Mouse (Mus musculus): Measurements from ENCODE around the gene Lyrm9.

Gene Lyrm9

DNA sequence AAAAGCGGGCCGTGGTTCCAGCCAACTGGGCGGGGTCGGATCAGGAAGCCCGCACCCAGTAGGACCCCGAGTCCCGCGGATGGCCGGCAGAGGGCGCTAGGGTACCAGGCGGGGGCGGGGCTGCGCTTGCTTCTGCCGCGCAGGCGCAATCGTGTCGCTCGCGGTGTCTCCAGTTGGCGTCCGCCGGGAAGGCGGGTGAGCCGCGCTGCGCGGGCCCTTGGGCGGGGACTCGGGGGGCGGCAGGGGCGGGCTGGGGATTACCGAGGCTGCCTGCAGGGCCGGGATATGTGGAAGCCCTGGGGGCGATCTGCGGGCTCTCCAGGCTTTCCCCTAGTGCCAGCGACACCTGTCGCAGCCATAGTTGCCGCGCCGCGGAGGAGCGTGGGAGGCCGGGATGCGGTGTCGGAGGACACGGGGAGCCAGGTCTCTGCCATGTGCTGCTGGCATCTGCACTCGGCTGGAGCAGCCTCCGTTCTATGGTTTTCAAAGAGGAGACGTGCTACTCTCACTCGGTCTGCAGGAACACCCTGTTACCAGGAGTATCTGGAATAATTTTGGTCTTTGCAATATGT lies at the start of gene Lyrm9:
Gene Lyrm9, plus strand, starts transcription at position 143 of the 572 bp plus-strand sequence.
- DNase-seq, result peak; percentile 97

DNA sequence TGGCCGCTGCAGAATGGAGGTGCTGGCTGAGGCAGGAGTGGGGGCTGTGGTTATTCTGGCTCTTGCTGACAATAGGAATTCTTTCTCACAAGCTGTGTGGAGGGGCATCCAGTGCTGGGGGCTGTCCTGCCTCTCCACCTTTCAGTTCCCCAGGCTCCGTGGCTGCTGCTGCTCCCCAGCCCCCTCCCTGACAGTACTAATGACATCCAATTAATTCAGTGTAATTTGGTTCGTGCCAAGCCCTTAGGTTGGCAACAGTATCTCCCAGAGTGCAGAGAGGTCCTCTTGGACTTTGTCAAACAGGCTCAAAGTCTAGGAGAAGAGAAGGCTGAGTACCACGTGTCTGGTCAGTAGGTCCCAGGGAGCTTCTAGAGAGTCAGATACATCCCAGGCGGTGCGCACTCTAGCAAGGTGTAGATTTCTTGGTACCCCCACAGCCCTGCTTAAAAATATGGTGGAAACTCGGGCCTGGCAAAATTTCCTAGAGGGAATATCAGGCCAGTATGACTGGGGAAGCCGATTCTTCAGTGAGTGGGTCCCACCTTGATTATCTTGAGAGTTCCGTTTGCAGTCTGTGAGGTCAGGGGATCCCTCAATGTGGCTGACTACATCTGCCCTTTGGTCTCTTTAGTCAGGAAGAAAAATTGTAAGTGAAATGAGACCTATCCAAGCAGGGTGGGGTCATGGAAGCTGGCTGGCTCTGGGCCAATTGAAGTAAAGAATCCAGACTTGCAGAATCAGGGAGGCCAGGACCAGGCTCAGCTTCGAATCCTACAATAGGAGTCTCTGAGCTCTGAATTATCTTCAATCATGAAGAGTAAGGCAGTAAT lies 48.3 kb upstream of the Lyrm9 start:
- peak; percentile 51 for DNase-seq

DNA sequence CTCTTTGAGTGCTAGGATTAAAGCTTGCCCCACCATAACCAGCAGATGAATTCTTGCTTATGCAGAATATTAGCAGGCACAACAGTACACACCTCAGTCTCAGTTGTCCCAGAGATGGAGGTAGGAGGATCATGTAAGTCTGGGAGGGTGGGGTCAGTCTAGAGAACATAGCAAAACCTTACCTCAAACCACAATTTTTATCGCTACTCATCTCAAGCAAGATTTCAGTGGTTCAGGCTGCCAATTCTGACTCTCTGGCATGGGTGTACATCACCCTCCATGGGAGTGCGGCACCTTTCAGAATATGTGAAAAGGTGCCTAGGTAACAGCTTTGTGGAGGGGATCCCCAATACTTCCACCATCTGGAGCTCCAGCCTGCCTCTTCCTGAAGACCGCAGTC lies 46.4 kb upstream of the Lyrm9 start:
- DNase-seq, result no peak

DNA sequence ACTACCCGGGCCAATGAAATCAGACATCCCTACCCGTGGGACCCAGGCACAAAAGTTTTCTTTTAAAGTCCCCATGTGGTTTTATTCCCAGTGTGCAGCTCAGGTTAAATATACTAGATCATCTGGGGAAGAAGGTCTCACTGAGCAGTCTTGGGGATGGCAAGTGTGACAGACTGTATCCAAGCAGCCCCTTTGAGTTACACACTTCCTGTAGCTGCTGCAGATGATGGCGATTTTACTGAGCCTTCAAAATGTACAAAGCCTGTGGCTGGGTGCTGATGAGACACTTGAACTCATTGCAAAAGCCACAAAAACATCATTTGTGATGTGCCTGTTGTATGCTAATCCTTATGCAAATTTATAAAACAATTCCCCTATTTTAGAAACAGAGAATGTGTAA lies 45.8 kb upstream of the Lyrm9 start:
- no peak for DNase-seq

DNA sequence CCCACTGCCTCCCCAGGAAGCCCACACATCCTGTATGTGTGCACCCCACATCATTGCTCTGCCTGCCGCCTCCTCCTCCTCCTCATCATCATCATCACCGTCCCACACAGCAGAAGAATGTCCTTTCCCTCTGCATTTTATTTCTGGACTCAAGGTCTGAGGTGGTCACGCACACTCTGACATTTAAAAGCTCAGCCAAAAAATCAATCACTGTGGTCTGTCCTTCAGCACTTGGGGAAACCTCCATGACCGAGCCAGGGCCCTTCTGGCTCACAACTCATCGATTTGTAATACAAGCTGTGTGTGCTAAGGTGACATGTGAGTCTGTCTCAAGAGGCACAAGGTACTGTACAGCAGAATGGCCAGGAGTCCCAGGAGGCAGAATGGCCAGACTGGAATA lies 44.1 kb upstream of the Lyrm9 start:
- DNase-seq, result no peak

DNA sequence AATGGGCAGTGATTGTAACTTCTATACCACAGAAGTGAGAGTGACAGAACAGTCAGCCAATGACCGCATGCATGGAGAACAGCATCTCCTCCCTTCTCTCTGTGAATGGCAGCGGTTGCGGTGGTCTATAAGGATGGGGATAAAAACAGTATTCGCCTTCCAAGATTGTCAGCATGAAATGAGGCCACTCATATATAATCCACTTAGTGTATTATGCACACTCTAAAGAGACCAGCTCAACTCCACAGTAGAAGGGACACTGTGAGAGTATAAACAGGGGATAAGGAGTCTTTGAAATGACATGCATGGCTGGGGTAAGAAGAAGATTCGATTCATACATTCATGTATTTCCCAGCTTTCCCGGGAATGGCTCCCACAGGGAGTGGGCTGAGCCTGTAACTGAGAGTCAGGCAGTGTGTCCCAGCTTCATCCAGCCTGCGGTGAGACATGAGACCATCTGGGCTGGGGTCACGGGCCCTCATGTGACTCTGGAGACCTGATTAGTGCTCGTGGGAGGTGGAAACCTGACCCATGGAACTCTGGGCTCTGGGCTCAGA lies 43.5 kb upstream of the Lyrm9 start:
- DNase-seq, result no peak

DNA sequence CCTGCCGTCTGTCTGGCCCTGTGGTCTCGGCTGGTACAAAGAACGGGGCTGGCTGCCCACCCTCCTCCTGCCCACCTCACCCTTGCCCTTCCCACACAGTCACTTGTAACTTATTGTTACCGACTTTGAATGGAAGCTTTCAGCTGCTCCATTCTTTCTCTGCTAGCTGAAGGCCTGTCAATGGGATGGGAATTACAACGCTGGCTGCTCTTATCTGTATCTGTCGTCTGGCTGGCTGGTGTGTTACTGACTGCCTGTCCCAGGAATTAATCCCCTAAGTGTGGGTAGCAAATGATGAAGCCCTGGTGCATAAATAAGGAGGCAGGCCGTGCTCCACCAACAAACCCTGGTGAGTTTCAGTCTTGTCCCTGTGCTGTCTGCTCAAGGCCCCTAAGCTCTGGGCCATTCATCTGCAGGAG lies 40.4 kb upstream of the Lyrm9 start:
- DNase-seq, result no peak

DNA sequence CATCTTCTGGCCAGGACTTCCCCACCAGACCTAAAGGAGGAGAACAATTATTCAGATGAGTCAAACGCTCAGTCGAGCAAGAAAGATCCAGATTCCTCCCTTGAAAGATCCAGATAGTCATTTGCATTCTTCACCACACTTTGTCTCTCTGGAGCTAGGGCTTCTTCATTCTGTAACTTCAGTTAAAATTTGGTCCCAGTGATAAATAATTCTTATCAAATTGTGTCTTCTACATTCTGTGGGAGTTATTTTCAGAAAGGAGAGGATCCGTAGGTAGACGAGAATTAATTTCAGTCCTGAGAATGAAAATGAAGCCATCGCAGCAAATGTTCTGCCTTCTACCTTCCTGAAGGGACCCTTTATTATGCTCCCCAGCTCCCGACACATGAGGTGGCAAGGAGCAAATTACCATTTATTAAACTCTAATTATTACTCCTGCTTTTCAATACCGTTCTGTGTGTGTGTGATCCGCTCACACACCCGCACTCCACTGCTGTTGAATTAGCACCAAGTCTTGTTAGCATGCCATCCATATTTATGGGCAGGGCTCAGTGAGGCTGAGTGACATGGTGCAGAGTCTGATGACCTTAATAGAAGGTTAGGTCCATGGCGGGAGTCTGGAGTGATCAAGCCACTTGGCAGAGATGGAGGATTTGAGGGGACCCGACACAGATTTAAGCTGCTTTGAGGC lies 36.9 kb upstream of the Lyrm9 start:
- DNase-seq, result no peak

DNA sequence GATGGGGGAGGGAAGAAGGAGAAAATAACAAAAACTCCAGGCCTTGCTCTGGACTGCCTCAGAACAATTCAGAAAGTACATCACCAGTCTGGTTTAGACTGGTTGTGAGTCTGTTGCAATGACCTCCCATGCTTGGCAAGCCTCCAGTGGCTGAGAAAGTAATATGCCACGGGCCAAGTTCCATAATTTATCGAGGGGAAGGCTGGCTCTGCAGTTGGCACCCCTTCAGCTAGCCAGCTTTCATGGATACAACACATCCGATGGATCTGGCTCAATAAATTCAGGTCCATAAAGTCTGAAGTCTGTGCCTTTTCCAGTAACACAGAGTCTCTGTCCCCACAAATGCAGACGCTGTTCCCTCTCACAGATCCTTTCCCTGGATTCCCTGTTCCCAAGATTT lies 34.8 kb upstream of the Lyrm9 start:
- DNase-seq, result peak; percentile 87

DNA sequence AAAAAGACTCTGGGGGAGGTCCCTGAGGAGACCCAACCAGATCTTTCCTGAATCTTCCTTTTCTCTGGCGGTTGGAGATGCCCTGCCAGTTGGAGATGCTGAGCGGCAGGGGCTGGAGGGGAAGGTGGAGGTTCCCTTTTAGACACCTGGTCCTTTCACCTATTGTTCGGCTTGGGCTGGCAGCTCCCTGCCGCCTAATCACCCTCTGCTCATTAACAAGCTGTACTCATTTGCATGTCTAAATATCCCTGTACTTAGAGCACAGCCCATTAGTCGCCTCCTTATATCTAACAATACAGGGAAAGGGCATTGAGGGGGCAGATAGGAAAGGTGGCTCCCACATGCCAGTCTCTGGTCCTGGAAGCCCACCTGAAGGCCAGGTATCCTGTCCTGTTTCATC lies 34.3 kb upstream of the Lyrm9 start:
- DNase-seq, result no peak

DNA sequence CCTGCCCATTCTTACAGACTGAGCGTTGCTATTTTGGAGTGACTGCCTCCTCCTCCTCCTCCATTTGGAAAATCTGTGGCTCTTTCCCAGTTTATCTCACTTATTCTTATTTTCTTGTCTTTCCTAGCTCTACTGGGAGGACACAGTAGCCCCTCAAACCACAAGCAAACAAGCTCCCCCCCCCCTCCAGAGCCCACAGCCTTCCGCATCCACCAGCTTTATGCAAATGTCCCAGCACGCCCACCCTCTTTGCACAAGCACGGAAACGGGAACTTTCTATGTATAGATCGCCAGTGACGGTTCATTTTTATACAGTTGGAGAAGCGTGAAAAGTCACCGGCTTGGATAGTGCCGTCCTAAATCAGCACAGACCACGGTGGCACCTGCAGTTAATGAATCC lies 33.9 kb upstream of the Lyrm9 start:
- DNase-seq, result no peak

DNA sequence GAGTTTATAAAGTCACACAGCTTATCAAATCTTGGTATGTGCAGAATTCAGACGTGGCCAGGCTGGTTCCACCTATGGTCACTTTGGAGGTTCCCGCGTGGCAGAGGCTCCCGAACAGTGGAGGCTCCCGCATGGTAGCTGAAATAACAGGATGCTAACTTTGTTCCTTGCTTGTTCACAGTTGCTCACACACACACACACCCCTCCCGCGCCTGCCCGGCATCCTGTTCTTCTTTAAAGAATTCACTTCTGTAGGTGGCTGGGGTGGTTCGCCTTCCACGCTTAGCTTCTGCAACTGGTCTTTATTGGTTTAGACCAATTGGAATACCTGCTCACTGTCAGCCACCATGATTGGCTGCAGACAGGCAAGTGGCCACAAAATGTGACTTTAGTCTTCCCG lies 33.3 kb upstream of the Lyrm9 start:
- no peak for DNase-seq

DNA sequence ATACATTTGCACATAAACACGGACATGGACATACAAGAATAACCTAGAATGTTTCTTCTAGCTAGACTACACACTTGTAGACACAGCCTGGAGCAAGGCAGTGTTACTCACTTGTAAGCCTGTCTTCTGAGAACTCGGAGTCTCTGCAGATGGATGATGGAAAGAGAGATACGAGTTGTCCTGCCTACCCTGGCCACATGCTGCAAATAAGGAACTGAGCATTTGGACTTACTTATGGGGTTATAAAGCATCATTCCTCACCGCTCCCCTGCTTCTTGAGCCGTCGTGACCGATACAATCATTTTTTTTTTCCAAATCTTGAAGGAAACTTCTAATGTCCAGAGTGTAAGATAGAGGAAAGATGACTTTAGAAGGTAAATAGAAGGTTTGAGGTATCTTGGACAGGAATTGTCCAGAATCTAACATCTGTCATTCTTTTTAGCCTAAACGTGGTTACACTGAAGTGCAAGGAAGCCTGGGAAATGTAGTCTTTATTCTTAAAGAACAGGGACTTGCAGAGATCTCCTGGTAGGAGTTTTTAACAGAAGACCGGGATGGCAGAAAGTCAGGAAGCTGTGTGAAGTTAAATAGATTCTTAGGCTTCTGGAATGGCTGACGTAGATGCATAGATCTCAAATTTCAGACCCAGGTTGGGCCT lies 30.2 kb upstream of the Lyrm9 start:
- DNase-seq, result no peak

DNA sequence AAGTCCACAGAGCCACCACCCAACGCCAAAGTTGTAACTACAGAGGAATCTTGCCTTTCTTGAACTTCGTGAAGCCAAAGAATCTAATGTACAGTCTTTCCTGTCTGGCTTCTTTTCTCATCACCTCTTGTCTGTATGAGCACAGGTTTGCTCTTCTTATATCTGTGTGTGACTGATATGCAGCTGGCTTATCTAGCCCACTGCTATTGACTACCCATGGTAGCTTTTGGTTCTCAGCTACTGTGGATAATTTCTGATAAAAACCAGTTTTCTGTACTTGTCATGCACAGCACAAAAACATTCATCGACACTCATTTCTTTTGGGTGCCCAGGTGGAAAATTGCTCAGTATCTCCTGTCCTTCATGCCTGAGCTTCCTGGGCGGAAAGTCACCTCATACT lies 25.3 kb upstream of the Lyrm9 start:
- no peak for DNase-seq

DNA sequence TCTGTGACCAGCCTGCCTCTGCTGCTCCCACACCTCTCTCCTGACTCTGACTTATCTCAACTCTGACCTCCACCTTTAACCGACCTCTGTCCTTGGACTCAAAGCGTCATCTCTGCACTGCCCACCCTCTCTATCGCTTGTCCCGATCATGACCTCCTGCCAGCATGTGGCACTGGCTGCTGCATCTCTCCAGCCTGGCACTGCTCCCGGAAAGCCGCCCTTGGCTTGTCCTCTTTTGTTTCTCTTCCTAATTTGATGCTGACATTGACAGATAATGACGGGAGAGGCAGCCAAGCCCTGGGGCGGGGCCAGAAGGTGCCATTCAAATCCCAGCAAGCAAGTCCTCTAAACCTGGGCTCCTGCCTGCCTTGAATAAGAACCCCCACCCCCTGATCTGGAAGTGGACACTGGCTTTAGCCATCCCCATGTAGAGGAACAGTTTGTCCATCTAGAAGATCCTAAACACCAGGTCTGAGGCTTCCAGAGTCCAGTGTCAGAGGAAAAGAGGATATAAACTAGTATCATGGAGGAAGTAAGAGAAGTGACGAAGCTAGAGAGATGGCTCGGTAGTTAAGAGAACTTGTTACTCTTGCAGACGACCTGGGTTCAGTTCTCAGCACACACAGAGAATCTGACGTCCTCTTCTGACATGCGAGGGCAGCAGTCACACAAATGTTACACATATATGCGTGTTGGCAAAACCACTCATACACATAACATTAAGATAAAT lies 22.6 kb upstream of the Lyrm9 start:
- DNase-seq, result peak; percentile 51

DNA sequence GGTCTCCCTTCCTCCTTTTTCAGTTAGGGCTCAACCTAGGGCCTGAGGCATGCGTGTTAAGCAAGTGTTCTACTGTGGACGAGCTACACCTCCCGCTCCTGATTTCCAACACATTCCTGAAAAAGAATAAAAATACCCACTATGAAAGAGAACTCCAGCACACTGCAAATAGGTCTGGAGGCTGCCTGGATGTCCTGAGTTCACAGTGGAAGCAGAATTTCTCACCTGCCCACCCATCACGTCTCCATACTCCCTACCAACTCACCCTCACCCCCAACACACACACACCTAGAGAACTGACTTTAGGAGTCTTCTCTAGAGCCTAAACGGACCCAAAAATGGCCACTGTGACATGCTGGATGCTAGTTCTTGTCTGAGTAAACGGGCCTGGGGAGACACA lies 21.8 kb upstream of the Lyrm9 start:
- DNase-seq, result no peak

DNA sequence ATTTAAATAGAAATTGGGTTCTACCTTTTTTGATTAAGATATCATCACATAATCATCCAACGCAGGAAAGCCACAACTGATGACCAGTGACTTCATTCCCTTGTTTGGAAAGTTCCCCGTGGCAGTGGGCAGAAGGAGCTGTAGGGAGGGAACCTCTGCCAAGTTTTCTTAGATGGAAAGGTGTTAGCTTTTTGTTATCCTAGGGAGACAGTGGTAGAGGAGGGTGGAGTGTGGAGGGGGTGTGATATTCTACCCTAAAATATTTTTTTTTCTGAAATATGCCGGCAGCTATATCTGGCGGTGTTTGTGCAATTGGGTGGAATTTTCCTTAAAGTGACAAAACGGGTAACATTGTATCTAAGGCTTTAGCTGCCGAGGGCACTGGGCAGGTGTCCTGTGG lies 21.2 kb upstream of the Lyrm9 start:
- DNase-seq, result no peak

DNA sequence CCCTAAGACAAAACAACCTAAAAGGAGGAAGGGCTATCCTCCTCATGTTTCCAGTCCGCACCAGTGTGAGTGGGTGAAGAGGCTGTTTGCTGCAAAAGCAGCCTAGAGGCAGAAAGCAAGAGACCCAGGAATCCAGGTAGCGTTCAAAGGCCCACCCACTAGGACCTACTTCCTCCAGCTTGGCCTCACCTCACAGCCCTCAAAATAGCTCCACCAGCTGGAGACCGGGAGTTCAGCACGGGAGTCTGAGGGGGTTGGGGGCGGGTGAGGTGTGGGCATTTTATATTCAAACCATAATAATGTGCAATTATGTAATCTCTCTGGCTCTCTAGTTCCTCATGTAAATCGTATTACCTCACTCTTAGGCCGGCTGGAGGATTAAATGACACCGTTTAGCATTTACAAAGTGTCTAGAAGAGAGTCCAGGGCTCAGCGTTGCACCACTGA lies 20.7 kb upstream of the Lyrm9 start:
- DNase-seq, result no peak

DNA sequence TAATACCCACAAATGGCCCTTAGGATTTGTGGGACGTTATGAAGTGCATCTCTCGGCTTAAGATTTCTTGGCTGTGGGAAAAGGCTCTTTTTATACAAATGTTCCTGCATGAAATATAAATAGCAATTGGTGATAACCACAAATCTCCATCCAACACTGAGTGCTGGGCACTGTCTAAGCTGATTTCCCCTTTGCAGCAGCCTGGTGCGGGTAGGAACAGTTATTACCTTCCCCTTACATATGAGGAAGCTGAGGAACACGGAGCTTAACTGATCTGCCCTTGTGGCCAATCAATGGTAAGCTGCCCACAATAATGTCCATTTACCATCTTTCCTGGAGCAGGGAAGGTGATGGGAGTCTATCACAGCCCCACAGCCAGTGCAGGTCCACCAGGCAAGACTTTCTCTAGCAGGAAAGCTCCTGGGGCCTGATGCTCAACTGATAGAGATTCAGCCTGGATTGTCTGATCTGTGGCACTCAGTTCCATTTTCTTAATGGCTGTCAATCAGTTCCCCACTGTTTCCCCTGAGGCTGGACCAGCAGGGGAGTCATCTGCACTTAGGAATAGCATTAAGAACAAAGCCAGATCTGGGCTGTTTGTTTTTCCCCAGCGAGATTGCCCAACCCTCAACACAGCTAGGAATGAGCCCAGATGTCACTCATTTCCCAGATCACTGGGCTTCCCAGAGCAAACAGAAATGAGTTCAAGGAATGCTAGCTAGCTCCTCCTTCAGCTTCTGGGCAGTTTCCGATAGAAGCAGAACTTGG lies 18.9 kb upstream of the Lyrm9 start:
- DNase-seq, result no peak

DNA sequence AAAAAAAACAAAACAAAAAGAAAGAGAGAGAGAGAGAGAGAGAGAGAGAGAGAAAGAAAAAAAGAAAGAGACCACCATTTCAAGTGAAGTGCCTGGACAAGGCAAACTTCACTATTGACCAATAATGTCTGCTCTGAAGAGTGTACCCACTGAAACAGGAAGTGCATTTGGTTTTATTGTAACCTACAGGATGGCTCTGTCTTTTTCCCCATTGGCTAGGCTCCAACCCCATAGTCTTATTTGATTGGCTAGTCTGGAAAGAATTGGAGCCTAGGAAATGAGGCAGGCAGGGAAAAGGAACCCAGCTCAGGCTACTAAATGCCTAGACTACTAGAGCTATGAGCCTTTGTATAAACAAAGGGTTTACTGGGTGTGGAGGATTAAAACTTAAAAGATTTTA lies 17.0 kb upstream of the Lyrm9 start:
- no peak for DNase-seq

DNA sequence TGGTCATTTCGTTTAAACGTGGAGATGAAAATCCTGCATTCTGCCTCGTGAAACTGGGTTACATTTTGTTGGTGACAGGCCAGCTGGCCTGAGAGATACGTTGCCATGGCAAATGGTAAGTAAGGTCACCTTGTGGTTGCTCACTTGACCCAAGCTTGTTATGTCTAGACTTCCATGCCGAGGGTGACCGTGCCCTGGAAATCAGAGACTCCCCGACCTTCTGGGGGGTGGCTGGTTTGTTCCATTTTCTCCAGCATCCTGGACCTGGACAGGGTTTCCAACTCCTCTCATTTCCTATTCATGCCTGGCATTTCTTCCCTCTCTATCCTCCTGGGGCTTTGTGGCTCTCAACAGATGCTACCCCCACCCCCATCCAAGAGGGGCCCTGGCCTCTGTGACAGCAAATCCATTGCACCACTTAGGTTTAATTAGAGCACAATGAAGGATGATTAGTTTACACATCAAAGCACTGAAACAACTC lies 11.9 kb upstream of the Lyrm9 start:
- no peak for DNase-seq
